Mouse (Mus musculus) small intestine, adult 2 months (tissue): ENCODE data around the gene Cd6.

Source experiments
- CTCF ChIP-seq: fragments of 200-500 bp; IDR thresholded peaks from 2 replicates; pipeline ENCODE4 v1.5.1; 2012; ENCODE audit warnings: low read depth, mild to moderate bottlenecking, control low read depth, inconsistent platforms, low read length, moderate library complexity, mixed read lengths; ENCODE audit not compliant: insufficient replicate concordance, insufficient read length; ENCODE audit errors: extremely low read depth
- POLR2A ChIP-seq: fragments of 200-500 bp; IDR thresholded peaks from 2 replicates; pipeline ENCODE4 v1.6.1; 2012; ENCODE audit warnings: low read depth, mild to moderate bottlenecking, control low read depth, inconsistent platforms, low read length, moderate library complexity

DNA sequence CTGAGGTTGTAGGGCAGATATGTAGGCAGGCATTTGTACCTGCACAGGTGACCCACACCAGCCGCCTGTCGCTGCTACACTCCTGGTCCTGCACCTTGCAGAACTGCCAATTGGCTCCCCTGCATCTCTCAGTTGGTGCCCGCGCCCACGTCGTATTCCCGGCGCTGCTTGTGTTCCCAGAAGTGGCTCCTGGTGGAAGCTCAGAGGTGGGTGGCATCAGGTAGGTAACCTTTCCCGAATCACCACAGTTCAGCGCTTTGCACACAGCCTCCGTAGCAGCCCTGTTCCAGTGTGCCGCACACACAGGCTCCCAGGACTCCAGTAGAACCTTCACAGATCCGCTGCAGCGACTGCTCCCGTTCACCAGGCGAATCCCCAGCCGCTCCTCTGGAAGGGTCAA lies 30.7 kb downstream of the Cd6 start:
- TF ChIP-seq CTCF, result no peak
- no peak for TF ChIP-seq POLR2A
